Mouse (Mus musculus) heart, postnatal 25 days (tissue): ENCODE results near the gene Slc16a3. TPM values are rescaled to one million over a fixed set of nuclear protein-coding genes. Genes with fewer than 3 reads are reported as not detected.

Experiments
- DNase-seq: peaks from one replicate; pipeline ENCODE4 v3.0.0; 2022; ENCODE audit warnings: low spot score
- intact Hi-C: fragments of 180-260 bp; cut with DNase I; formaldehyde crosslinking; loops from one replicate; pipeline ENCODE4 v1.15.1; 2025
- total RNA-seq, 2 experiments: library from RNA; stranded (reverse); gene quantifications; 2 replicates each; pipeline ENCODE4 v1.2.3; 2021

Slc16a3 gene
- total RNA-seq, 2 experiments from 2014 or later, result 0.87 to 2.1 TPM

DNA sequence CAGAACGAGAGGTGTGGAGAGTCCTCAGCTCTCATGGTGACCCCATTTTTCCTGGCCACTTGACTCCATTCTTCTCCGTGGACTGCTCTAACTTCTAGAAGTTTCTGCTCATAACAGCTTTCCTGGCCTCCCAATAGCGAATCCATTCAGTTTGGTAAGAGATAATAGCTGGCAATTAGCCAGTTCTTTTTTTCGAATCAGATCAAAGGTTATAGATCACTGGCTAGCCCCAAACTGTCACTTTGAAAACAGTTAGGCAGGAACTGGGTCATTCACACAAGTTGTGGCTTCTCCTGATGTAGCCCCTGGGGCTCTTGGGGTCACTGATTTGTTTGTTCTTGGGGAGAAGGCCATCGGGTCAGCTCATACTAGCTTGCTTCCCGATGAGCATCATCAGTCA, 46.5 kb downstream of the Slc16a3 start:
- intact Hi-C loops, result no loop called here
- DNase-seq, result no peak

DNA sequence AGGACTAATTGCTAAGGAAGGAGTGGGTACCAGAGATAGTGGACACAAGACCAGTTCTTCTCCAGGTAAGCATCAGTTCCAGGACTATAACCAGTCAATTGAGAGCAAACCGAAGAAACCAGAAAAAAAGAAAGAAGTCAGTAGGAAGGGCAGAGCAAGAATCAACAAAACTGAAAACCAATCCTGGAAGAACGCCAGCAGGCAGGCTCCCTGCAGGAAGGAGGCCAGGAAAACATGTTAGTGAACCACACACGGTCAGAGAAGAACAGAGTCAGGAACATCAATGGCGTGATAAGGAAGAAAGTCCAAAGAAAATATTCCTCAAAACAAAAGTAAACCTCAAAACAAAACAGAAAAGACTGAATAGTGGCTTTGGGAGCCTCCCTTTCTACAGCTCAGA, 53.7 kb downstream of the Slc16a3 start:
- no peak for DNase-seq
- intact Hi-C loops, result no loop called here

DNA sequence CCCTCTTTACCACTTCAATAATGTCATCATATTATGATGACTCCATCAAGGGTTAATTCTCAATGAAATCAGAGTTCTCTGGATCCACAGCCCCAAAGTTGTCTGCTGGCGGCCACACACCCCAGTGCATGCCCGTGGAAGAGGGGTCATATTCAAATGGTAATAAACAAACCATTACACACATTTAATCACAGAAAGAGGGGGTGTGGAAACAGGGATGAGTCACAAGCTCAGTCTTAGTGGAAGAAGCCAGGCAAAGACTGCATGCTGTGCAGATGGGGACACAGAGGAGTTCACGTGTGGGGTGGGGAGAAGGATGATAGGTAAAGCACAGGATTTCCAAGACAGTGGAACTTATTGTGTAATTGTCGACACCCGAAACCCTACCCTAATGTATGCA, 56.0 kb downstream of the Slc16a3 start:
- DNase-seq, result no peak
- intact Hi-C loops, result no loop called here

GRCm38 (mm10) chr11:121006184-121006583, 57.9 kb downstream of the Slc16a3 start:
- intact Hi-C loops, result no loop called here
- no peak for DNase-seq

- no peak for DNase-seq
- intact Hi-C loops, result no loop called here
Measured at GRCm38 (mm10) chr11:121010044-121010755, 61.9 kb downstream of the Slc16a3 start.

Other genes with a start within 250 kb of the Slc16a3 start
- 10 to 100 TPM; 31.2 to 35.7 TPM for gene Cenpx, start 234.7 kb upstream of the Slc16a3 start, total RNA-seq
- gene Lrrc45, start 234.6 kb upstream of the Slc16a3 start, total RNA-seq, result 1 to 10 TPM; 5.6 to 6.2 TPM
- 1 to 10 TPM; 1.2 to 1.8 TPM for gene Rac3, start 227.0 kb upstream of the Slc16a3 start, total RNA-seq
- 1 to 10 TPM; 6.8 to 7.5 TPM for gene Dcxr, start 221.2 kb upstream of the Slc16a3 start, total RNA-seq
- gene Cbr2, start 216.4 kb upstream of the Slc16a3 start, total RNA-seq, result 10 to 100 TPM; 16.7 to 22.1 TPM
- gene Hmga1b, start 185.7 kb upstream of the Slc16a3 start, total RNA-seq, result 10 to 100 TPM; 21.2 to 40.2 TPM
- 10 to 100 TPM; 12.3 to 13.9 TPM for gene Rfng, start 164.3 kb upstream of the Slc16a3 start, total RNA-seq
- 10 to 100 TPM; 52.2 to 57.0 TPM for gene Gps1, start 164.2 kb upstream of the Slc16a3 start, total RNA-seq
- 10 to 100 TPM; 26.8 to 27.8 TPM for gene Dus1l, start 152.1 kb upstream of the Slc16a3 start, total RNA-seq
- gene Fasn, start 123.9 kb upstream of the Slc16a3 start, total RNA-seq, result 10 to 100 TPM; 29.8 to 52.8 TPM
- 1 to 10 TPM; 1.2 to 1.3 TPM for gene Ccdc57, start 15.6 kb upstream of the Slc16a3 start, total RNA-seq
- 10 to 100 TPM; 50.7 to 56.5 TPM for gene Csnk1d, start 42.9 kb downstream of the Slc16a3 start, total RNA-seq
- under 1 TPM; 0.28 to 0.57 TPM for gene Cd7, start 90.9 kb downstream of the Slc16a3 start, total RNA-seq
- not detected for gene Sectm1b, start 115.1 kb downstream of the Slc16a3 start, total RNA-seq
- gene Sectm1a, start 132.7 kb downstream of the Slc16a3 start, total RNA-seq, result not detected
- not detected for gene Tex19.2, start 170.2 kb downstream of the Slc16a3 start, total RNA-seq
- gene Tex19.1, start 197.7 kb downstream of the Slc16a3 start, total RNA-seq, result not detected
- gene Uts2r, start 211.8 kb downstream of the Slc16a3 start, total RNA-seq, result under 1 TPM; 0.34 to 0.81 TPM